Mouse (Mus musculus) heart, postnatal 0 days (tissue): ENCODE measurements around the gene Fam117a.

ENCODE experiments used
- CTCF ChIP-seq: IDR thresholded peaks from 2 replicates; pipeline ENCODE4 v1.5.1; 2016; ENCODE audit warnings: antibody characterized with exemption, control low read depth, low read depth
- EP300 ChIP-seq: IDR thresholded peaks from 2 replicates; pipeline ENCODE4 v1.6.1; 2016; ENCODE audit warnings: antibody characterized with exemption, low read depth

GRCm38 (mm10) chr11:95384004-95384318 is 47.1 kb downstream of the Fam117a start:
- TF ChIP-seq CTCF = no peak
- no peak for TF ChIP-seq EP300
